Mouse (Mus musculus) limb, embryonic 14.5 days (tissue): ENCODE data around the gene Calm2. TPM values are rescaled to one million over a fixed set of nuclear protein-coding genes. Genes with fewer than 3 reads are reported as not detected.

Source experiments
- ATAC-seq: fragments of 200-750 bp; cut with Nextera tagmentation; 2 replicates; pipeline ENCODE4 v1.8.0; 2017; ENCODE audit warnings: low read depth, moderate number of reproducible peaks, moderate TSS enrichment; ENCODE audit not compliant: low FRiP score
- DNase-seq: peaks from one replicate; pipeline ENCODE4 v3.0.0-alpha.2; 2015; ENCODE audit warnings: low spot score
- H3K27ac ChIP-seq: fragments of 300-500 bp; sonication (generic); replicated peaks from 2 replicates; pipeline ENCODE4 v1.5.1; 2014; ENCODE audit warnings: low read depth, mild to moderate bottlenecking, low read length, moderate library complexity, mixed read lengths
- H3K27me3 ChIP-seq: fragments of 300-500 bp; sonication (generic); 2 replicates; pipeline ENCODE4 v1.6.1; 2014; ENCODE audit warnings: low read length, mixed read lengths; ENCODE audit not compliant: control insufficient read depth, insufficient read depth
- H3K36me3 ChIP-seq: fragments of 300-500 bp; sonication (generic); 2 replicates; pipeline ENCODE4 v1.6.1; 2014; ENCODE audit warnings: mild to moderate bottlenecking, low read length, moderate library complexity, mixed read lengths; ENCODE audit not compliant: control insufficient read depth, insufficient read depth
- H3K4me1 ChIP-seq: fragments of 300-500 bp; sonication (generic); 2 replicates; pipeline ENCODE4 v1.6.1; 2014; ENCODE audit warnings: antibody characterized with exemption, low read length, mixed read lengths; ENCODE audit not compliant: control insufficient read depth, insufficient read depth
- H3K4me2 ChIP-seq: fragments of 300-500 bp; sonication (generic); replicated peaks from 2 replicates; pipeline ENCODE4 v1.6.1; 2014; ENCODE audit warnings: low read depth, mild to moderate bottlenecking, low read length, moderate library complexity; ENCODE audit not compliant: severe bottlenecking
- H3K4me3 ChIP-seq: fragments of 300-500 bp; sonication (generic); replicated peaks from 2 replicates; pipeline ENCODE4 v1.5.1; 2014; ENCODE audit warnings: low read length
- H3K9ac ChIP-seq: fragments of 300-500 bp; sonication (generic); 2 replicates; pipeline ENCODE4 v1.6.1; 2014; ENCODE audit warnings: mild to moderate bottlenecking, low read depth, low read length, moderate library complexity; ENCODE audit not compliant: severe bottlenecking
- H3K9me3 ChIP-seq: fragments of 300-500 bp; sonication (generic); 2 replicates; pipeline ENCODE4 v1.6.1; 2016; ENCODE audit warnings: low read length; ENCODE audit not compliant: control insufficient read depth
- POLR2A ChIP-seq: fragments of 200-500 bp; IDR thresholded peaks from 2 replicates; pipeline ENCODE4 v1.8.0; 2012; ENCODE audit warnings: inconsistent platforms, mild to moderate bottlenecking, moderate library complexity, borderline replicate concordance; ENCODE audit not compliant: insufficient read depth, insufficient read length; ENCODE audit errors: extremely low read depth
- WGBS: fragments of 180-500 bp; shearing (Covaris S2); extraction: QIAGEN DNeasy Blood & Tissue Kit; methylation state at CpG from one replicate; pipeline ENCODE4 v1.1.7; 2014; 5-methylcytosine and 5-hydroxymethylcytosine counted together
- polyA plus RNA-seq, 2 experiments: library from polyadenylated mRNA; depleted of rRNA in 1 of 2; stranded (reverse) in 1 of 2; unstranded in 1 of 2; fragments of >200 nt; fragmentation: Nextera tagmentation in 1 of 2; extraction: Ambion mirVana in 1 of 2; gene quantifications; 2 replicates each; pipeline versions ENCODE4 v1.2.1 to v1.2.3; 2012 to 2014

Gene Calm2
- polyA plus RNA-seq, 2 experiments: 537 to 933 TPM

GRCm38 (mm10) chr17:87444763-87445162 lies 2.0 kb downstream of the Calm2 start:
- no peak overlapping the region for H3K27ac ChIP-seq
- TF ChIP-seq POLR2A: no peak
- peaks cover 28% of the 10 kb centered on the region for H3K4me1 ChIP-seq
- peak overlapping the region; percentile 39 for H3K4me2 ChIP-seq
- ATAC-seq (no peak), DNase-seq (no peak)
- H3K9ac ChIP-seq: no peak overlapping the region
- H3K4me3 ChIP-seq: peak overlapping the region; percentile 13
- no peaks in the 10 kb centered on the region for H3K27me3 ChIP-seq
- H3K36me3 ChIP-seq: peaks cover 9% of the 10 kb centered on the region
- no peaks in the 10 kb centered on the region for H3K9me3 ChIP-seq
- 48% methylated on average over 4 of the region's 4 CpGs for WGBS

- H3K4me1 ChIP-seq: peaks cover 28% of the 10 kb centered on the region
- no peaks in the 10 kb centered on the region for H3K27me3 ChIP-seq
- no peak overlapping the region for H3K9ac ChIP-seq
- ATAC-seq (no peak), DNase-seq (no peak)
- no peak overlapping the region for H3K27ac ChIP-seq
- H3K4me2 ChIP-seq: no peak overlapping the region
- no peak for TF ChIP-seq POLR2A
- peaks cover 9% of the 10 kb centered on the region for H3K36me3 ChIP-seq
- no peaks in the 10 kb centered on the region for H3K9me3 ChIP-seq
- 62% methylated on average over 2 of the region's 2 CpGs for WGBS
- H3K4me3 ChIP-seq: no peak overlapping the region
These were observed 5.2 kb downstream of the Calm2 start for GRCm38 (mm10) chr17:87441537-87441936.

GRCm38 (mm10) chr17:87439441-87439840 lies 7.3 kb downstream of the Calm2 start:
- ATAC-seq (no peak), DNase-seq (no peak)
- Histone ChIP-seq H3K9me3 (no peaks in the 10 kb centered on the region), H3K4me1 (peaks cover 24% of the 10 kb centered on the region), H3K27ac (no peak overlapping the region), H3K9ac (no peak overlapping the region), H3K27me3 (no peaks in the 10 kb centered on the region), H3K4me3 (no peak overlapping the region), H3K4me2 (no peak overlapping the region), H3K36me3 (peaks cover 25% of the 10 kb centered on the region)
- no peak for TF ChIP-seq POLR2A
- 85% methylated on average over 2 of the region's 2 CpGs for WGBS

- Histone ChIP-seq H3K27me3 (no peaks in the 10 kb centered on the region), H3K36me3 (peaks cover 57% of the 10 kb centered on the region), H3K27ac (no peak overlapping the region), H3K4me3 (no peak overlapping the region), H3K9me3 (no peaks in the 10 kb centered on the region), H3K9ac (no peak overlapping the region), H3K4me1 (no peaks in the 10 kb centered on the region), H3K4me2 (no peak overlapping the region)
- DNase-seq (no peak), ATAC-seq (no peak)
- 97% methylated on average over 3 of the region's 3 CpGs for WGBS
- TF ChIP-seq POLR2A: no peak
These were observed 12.8 kb downstream of the Calm2 start for GRCm38 (mm10) chr17:87433929-87434328.

GRCm38 (mm10) chr17:87432743-87433142 lies 14.0 kb downstream of the Calm2 start:
- Histone ChIP-seq H3K27me3 (no peaks in the 10 kb centered on the region), H3K4me1 (no peaks in the 10 kb centered on the region), H3K9me3 (no peaks in the 10 kb centered on the region), H3K9ac (no peak overlapping the region), H3K36me3 (peaks cover 61% of the 10 kb centered on the region), H3K4me3 (no peak overlapping the region), H3K4me2 (no peak overlapping the region), H3K27ac (no peak overlapping the region)
- WGBS: 98% methylated on average over 5 of the region's 5 CpGs
- TF ChIP-seq POLR2A: no peak
- ATAC-seq: no peak
- no peak for DNase-seq

GRCm38 (mm10) chr17:87432314-87432713 lies 14.4 kb downstream of the Calm2 start:
- H3K9ac ChIP-seq: no peak overlapping the region
- H3K36me3 ChIP-seq: peaks cover 61% of the 10 kb centered on the region
- H3K9me3 ChIP-seq: no peaks in the 10 kb centered on the region
- no peak overlapping the region for H3K27ac ChIP-seq
- H3K27me3 ChIP-seq: no peaks in the 10 kb centered on the region
- ATAC-seq (no peak), DNase-seq (no peak)
- no peaks in the 10 kb centered on the region for H3K4me1 ChIP-seq
- H3K4me3 ChIP-seq: no peak overlapping the region
- no peak overlapping the region for H3K4me2 ChIP-seq
- TF ChIP-seq POLR2A: no peak
